Mouse (Mus musculus) intestine, postnatal 0 days (tissue): ENCODE results near the gene Trpc2. TPM values are rescaled to one million over a fixed set of nuclear protein-coding genes. Genes with fewer than 3 reads are reported as not detected.

Experiments used
- ATAC-seq: fragments of 200-750 bp; cut with Nextera tagmentation; 2 replicates; pipeline ENCODE4 v1.8.0; 2017; ENCODE audit warnings: mild to moderate bottlenecking, moderate TSS enrichment, moderate library complexity
- H3K27ac ChIP-seq: fragments of 300-500 bp; sonication (generic); 2 replicates; pipeline ENCODE4 v1.5.1; 2014; ENCODE audit warnings: mild to moderate bottlenecking, low read depth, low read length, moderate library complexity
- H3K27me3 ChIP-seq: fragments of 300-500 bp; sonication (generic); replicated peaks from 2 replicates; pipeline ENCODE4 v1.6.1; 2014; ENCODE audit warnings: low read length, mixed read lengths; ENCODE audit not compliant: control insufficient read depth, insufficient read depth
- H3K36me3 ChIP-seq: fragments of 300-500 bp; sonication (generic); 2 replicates; pipeline ENCODE4 v1.6.1; 2014; ENCODE audit warnings: mild to moderate bottlenecking, moderate library complexity; ENCODE audit not compliant: control insufficient read depth, insufficient read depth
- H3K4me1 ChIP-seq: fragments of 300-500 bp; sonication (generic); replicated peaks from 2 replicates; pipeline ENCODE4 v1.6.1; 2014; ENCODE audit warnings: antibody characterized with exemption, low read length, mixed read lengths; ENCODE audit not compliant: control insufficient read depth, insufficient read depth
- H3K4me2 ChIP-seq: fragments of 300-500 bp; sonication (generic); replicated peaks from 2 replicates; pipeline ENCODE4 v1.6.1; 2014; ENCODE audit warnings: low read depth, mild to moderate bottlenecking, moderate library complexity
- H3K4me3 ChIP-seq: fragments of 300-500 bp; sonication (generic); 2 replicates; pipeline ENCODE4 v1.5.1; 2014; ENCODE audit warnings: low read depth, low read length
- H3K9ac ChIP-seq: fragments of 300-500 bp; sonication (generic); 2 replicates; pipeline ENCODE4 v1.6.1; 2014; ENCODE audit warnings: mild to moderate bottlenecking, low read depth, low read length
- H3K9me3 ChIP-seq: fragments of 300-500 bp; sonication (generic); 2 replicates; pipeline ENCODE4 v1.6.1; 2016; ENCODE audit warnings: mixed run types; ENCODE audit not compliant: control insufficient read depth
- CTCF ChIP-seq: sonication (generic); IDR thresholded peaks from 2 replicates; pipeline ENCODE4 v1.5.1; 2016; ENCODE audit warnings: low read depth, mild to moderate bottlenecking, control low read depth, antibody characterized with exemption, moderate library complexity
- WGBS: fragments of 180-500 bp; shearing (Covaris S2); extraction: QIAGEN DNeasy Blood & Tissue Kit; methylation state at CpG from one replicate; pipeline ENCODE4 v1.1.7; 2014; 5-methylcytosine and 5-hydroxymethylcytosine counted together
- polyA plus RNA-seq: library from polyadenylated mRNA; unstranded; fragments of >200 nt; fragmentation: Nextera tagmentation; extraction: Ambion mirVana; gene quantifications from 2 replicates; pipeline ENCODE4 v1.2.1, GENCODE M21; 2015

Gene Trpc2
- polyA plus RNA-seq, 1 experiment from 2014 or later: 0.05 TPM

DNA sequence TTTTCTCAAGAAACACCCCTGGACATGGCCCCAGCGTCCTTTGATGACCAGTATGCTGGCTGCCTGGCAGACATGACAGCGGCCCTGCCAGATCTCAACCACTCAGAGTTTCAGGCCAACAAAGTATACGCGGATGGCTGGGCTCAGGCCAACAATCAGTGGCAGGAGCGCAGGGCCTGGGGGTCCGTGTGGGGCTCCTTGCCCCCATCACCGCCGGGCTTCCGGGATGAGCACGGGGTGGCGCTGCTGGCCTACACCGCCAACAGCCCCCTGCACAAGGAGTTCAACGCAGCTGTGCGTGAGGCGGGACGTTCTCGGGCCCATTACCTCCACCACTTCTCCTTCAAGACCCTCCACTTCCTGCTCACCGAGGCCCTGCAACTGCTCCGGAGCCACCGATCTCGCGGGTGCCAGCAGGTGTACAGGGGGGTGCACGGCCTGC is 23.8 kb downstream of the Trpc2 start:
- TF ChIP-seq CTCF: peak; percentile 34; the same call in 1 of the 2 replicates
- Histone ChIP-seq H3K4me3 (peak overlapping the region; percentile 13; the same call in 1 of the 2 replicates), H3K9me3 (no peaks in the 10 kb centered on the region), H3K9ac (0 out of 2 replicates have a peak overlapping the region, but pooled peaks have one; percentile 17), H3K4me2 (peak overlapping the region; percentile 63), H3K27ac (no peak overlapping the region), H3K36me3 (no peaks in the 10 kb centered on the region), H3K27me3 (no peaks in the 10 kb centered on the region), H3K4me1 (no peaks in the 10 kb centered on the region)
- ATAC-seq: 0 out of 2 replicates have a peak, but pooled peaks have one; percentile 16
- 21% methylated on average over 23 of the region's 23 CpGs for WGBS

DNA sequence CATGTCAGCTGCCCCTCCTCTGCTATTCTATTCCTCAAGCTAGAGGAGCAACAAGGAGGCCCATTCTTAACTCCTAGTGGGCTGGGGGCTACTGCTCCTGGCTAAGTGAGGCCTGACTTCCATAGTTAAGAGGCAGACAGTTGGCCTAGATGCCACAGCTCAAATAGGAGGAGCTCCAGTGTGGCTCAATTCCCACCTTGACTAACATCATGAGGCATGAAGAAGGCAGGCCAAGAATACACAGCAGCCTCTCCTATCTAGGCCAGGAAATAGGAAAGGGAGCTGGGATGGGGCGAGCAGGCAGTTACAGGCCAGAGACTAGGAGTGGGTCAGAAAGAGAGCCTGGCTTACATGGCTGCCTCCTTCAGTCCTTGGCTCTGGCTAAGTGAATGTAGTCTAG is 25.3 kb downstream of the Trpc2 start:
- 69% methylated on average over 1 of the region's 1 CpGs for WGBS
- Histone ChIP-seq H3K27ac (no peak overlapping the region), H3K36me3 (no peaks in the 10 kb centered on the region), H3K4me3 (no peak overlapping the region), H3K4me2 (no peak overlapping the region), H3K27me3 (no peaks in the 10 kb centered on the region), H3K4me1 (no peaks in the 10 kb centered on the region), H3K9ac (no peak overlapping the region), H3K9me3 (no peaks in the 10 kb centered on the region)
- no peak for TF ChIP-seq CTCF
- ATAC-seq: no peak

DNA sequence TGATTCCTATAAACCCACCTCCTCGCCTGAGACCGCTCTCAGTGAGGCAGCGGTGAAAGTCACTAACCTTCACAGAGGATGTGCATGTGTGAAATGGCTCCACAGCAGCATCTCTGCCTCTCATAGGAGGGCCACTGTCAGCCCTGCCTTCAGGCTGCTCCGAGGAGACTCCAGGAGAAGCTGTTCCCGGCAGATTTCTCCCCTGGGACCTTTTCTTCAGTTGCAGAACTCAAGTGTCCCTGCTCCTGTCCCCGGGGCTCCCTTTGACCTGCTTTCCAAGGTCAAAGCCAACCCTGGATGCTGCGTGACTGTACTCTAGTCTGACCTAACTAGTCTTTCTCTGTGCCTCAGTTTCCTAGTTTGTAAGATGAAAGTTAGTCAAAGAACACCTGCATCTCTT is 26.3 kb downstream of the Trpc2 start, which contains the start of gene Art5:
Art5 (minus strand) TSS at position 319 of the 400 bp plus-strand sequence.
- Histone ChIP-seq H3K36me3 (no peaks in the 10 kb centered on the region), H3K4me2 (no peak within 1 kb of the TSS), H3K4me1 (no peaks in the 10 kb centered on the region), H3K9ac (no peak within 1 kb of the TSS), H3K9me3 (no peaks in the 10 kb centered on the region), H3K27ac (no peak within 1 kb of the TSS), H3K4me3 (no peak within 1 kb of the TSS), H3K27me3 (no peaks in the 10 kb centered on the region)
- WGBS: 68% methylated on average over 7 of the region's 7 CpGs
- ATAC-seq: no peak
- TF ChIP-seq CTCF: no peak

DNA sequence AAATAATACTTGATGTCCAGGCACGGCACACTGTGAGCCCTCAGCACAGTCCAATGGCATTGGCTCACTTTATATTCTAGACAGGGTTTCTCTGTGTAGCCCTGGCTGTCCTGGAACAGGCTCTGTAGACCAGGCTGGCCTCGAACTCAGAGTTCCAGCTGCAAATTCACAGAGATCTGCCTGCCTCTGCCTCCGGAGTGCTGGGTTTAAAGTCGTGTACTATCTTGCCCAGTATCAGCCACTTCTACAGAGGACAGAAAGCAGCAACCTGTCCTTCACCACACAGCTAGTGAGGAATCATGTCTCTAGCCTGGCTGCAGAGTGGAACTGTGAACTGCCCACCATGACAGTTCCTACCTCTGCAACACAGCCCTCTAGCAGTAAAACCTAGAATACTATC is 26.8 kb downstream of the Trpc2 start:
- no peak for TF ChIP-seq CTCF
- Histone ChIP-seq H3K4me3 (no peak overlapping the region), H3K27me3 (no peaks in the 10 kb centered on the region), H3K36me3 (no peaks in the 10 kb centered on the region), H3K4me2 (no peak overlapping the region), H3K9ac (no peak overlapping the region), H3K4me1 (no peaks in the 10 kb centered on the region), H3K9me3 (no peaks in the 10 kb centered on the region), H3K27ac (no peak overlapping the region)
- 89% methylated on average over 4 of the region's 4 CpGs for WGBS
- ATAC-seq: no peak

DNA sequence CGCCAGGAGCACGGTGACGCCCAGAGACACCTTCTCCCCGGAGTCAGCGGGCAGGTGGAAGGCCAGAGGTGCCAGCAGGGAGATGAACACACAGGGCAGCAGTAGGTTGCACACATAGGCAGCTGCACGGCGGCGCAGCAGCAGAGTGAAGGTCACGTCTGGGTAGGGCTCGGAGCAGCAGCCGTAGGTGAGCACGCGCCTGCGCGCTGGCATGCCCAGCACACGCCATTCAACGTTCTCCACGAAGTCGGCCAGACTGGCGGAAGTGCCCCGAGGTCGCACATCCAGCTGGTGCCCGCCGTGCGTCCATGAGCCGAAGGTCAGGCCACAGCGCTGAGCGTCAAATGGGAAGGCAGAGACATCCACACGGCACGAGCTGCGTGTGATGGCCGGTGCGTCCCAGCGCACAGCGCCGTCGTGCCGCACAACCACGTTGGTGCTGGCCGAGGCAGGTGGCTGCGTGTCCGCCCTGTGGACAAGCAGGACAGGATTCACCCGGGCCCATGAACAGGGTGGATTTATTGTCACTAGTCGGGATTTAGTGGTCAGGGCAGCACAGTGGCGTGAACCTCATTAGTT is 30.3 kb downstream of the Trpc2 start:
- Histone ChIP-seq H3K9me3 (no peaks in the 10 kb centered on the region), H3K27ac (no peak overlapping the region), H3K4me1 (no peaks in the 10 kb centered on the region), H3K36me3 (peaks cover 3% of the 10 kb centered on the region; the same call in 1 of the 2 replicates), H3K27me3 (no peaks in the 10 kb centered on the region), H3K9ac (no peak overlapping the region), H3K4me3 (no peak overlapping the region), H3K4me2 (no peak overlapping the region)
- WGBS: 74% methylated on average over 45 of the region's 45 CpGs
- ATAC-seq: no peak
- TF ChIP-seq CTCF: no peak

DNA sequence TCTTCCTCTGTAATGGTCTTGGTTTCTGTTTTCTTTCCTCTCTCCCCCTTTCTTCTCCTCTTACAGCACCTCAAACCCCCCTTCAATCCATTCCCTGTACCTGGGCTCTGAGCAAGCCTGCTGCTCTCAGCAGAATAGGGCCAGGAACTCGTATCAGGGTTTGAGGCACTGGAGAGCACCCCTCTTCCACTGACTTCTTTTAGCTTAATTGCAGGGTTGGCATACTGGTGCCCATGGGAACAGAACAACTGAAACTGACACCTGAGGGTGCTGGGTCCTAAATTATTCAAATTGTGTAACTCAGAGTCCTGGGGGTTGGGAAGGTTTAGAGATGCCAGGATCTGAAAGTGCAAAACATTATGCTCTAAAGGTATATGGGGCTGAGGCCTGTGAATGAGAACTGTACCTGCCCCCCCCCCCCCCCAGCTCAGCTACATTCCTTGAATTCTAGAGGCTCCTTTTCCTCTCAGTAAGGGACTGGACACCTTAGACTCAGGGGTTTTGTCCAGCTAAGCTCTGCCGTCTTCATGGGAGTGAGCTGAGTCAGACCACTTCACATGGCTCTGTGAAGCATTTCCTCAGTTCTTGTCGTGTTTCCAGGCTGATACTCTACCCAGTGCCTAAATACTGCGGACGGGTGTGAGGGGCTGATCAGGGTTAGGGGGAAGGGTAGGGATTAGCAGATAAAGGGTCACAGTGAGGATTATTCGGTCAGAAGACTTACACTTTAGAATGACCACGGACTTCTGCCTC is 33.8 kb downstream of the Trpc2 start, which contains the start of gene Chrna10:
Chrna10 (minus strand) TSS at position 250 of the 753 bp plus-strand sequence.
- H3K27me3 ChIP-seq: no peaks in the 10 kb centered on the region
- no peak for TF ChIP-seq CTCF
- ATAC-seq: no peak
- no peak within 1 kb of the TSS for H3K9ac ChIP-seq
- H3K27ac ChIP-seq: no peak within 1 kb of the TSS
- no peak within 1 kb of the TSS for H3K4me2 ChIP-seq
- H3K36me3 ChIP-seq: peaks cover 36% of the 10 kb centered on the region
- H3K9me3 ChIP-seq: no peaks in the 10 kb centered on the region
- H3K4me1 ChIP-seq: no peaks in the 10 kb centered on the region
- 41% methylated on average over 7 of the region's 7 CpGs for WGBS
- no peak within 1 kb of the TSS for H3K4me3 ChIP-seq
